Mouse (Mus musculus) kidney, embryonic 15.5 days (tissue): Measurements from ENCODE around the gene AW822073. TPM values are rescaled to one million over a fixed set of nuclear protein-coding genes. Genes with fewer than 3 reads are reported as not detected.
"Not testable (repeated sequence)": the region's sequence is repeated elsewhere in the genome, so short reads cannot be mapped to it uniquely, and the experiment has no call there.

Source experiments
- ATAC-seq: fragments of 200-750 bp; cut with Nextera tagmentation; replicated peaks from 2 replicates; pipeline ENCODE4 v1.8.0; 2017; ENCODE audit warnings: moderate TSS enrichment; ENCODE audit not compliant: low FRiP score
- H3K27ac ChIP-seq: fragments of 300-500 bp; sonication (generic); 2 replicates; pipeline ENCODE4 v1.5.1; 2015; ENCODE audit warnings: mild to moderate bottlenecking, inconsistent platforms
- H3K27me3 ChIP-seq: fragments of 300-500 bp; sonication (generic); 2 replicates; pipeline ENCODE4 v1.6.1; 2015; ENCODE audit warnings: inconsistent platforms
- H3K36me3 ChIP-seq: fragments of 300-500 bp; sonication (generic); 2 replicates; pipeline ENCODE4 v1.6.1; 2015; ENCODE audit warnings: inconsistent platforms
- H3K4me1 ChIP-seq: fragments of 300-500 bp; sonication (generic); 2 replicates; pipeline ENCODE4 v1.6.1; 2015; ENCODE audit warnings: inconsistent platforms
- H3K4me2 ChIP-seq: fragments of 300-500 bp; sonication (generic); 2 replicates; pipeline ENCODE4 v1.6.1; 2015; ENCODE audit warnings: moderate library complexity, mild to moderate bottlenecking, inconsistent platforms
- H3K4me3 ChIP-seq: fragments of 300-500 bp; sonication (generic); replicated peaks from 2 replicates; pipeline ENCODE4 v1.5.1; 2015; ENCODE audit warnings: mild to moderate bottlenecking, inconsistent platforms
- H3K9ac ChIP-seq: fragments of 300-500 bp; sonication (generic); 2 replicates; pipeline ENCODE4 v1.6.1; 2015; ENCODE audit warnings: mild to moderate bottlenecking, inconsistent platforms
- H3K9me3 ChIP-seq: fragments of 300-500 bp; sonication (generic); replicated peaks from 2 replicates; pipeline ENCODE4 v1.6.1; 2016; ENCODE audit warnings: inconsistent platforms
- WGBS: fragments of 180-500 bp; shearing (Covaris S2); methylation state at CpG from one replicate; pipeline ENCODE4 v1.1.7; 2015; ENCODE audit warnings: mixed read lengths; 5-methylcytosine and 5-hydroxymethylcytosine counted together
- polyA plus RNA-seq: library from polyadenylated mRNA; unstranded; fragments of >200 nt; fragmentation: Nextera tagmentation; extraction: Ambion mirVana; gene quantifications from 2 replicates; pipeline ENCODE4 v1.2.1, GENCODE M21; 2015

Gene AW822073
- polyA plus RNA-seq, result not detected in 2 replicates

- ATAC-seq, H3K27me3 ChIP-seq, H3K4me3 ChIP-seq, H3K4me2 ChIP-seq, H3K4me1 ChIP-seq, H3K36me3 ChIP-seq, H3K27ac ChIP-seq, H3K9me3 ChIP-seq, H3K9ac ChIP-seq: not testable (repeated sequence)
- 87% methylated on average over 18 of the region's 18 CpGs for WGBS
These were observed at the start of gene AW822073 for GRCm38 (mm10) chr10:58224827-58225785. TSS of gene AW822073 (minus strand) at chr10:58224930.

GRCm38 (mm10) chr10:58258466-58258865, 33.7 kb upstream of the AW822073 start:
- H3K4me2 ChIP-seq, result no peak overlapping the region
- no peak overlapping the region for H3K4me3 ChIP-seq
- H3K4me1 ChIP-seq, result peaks cover 14% of the 10 kb centered on the region
- no peaks in the 10 kb centered on the region for H3K27me3 ChIP-seq
- ATAC-seq, result no peak
- no peaks in the 10 kb centered on the region for H3K9me3 ChIP-seq
- H3K27ac ChIP-seq, result no peak overlapping the region
- peaks cover 43% of the 10 kb centered on the region for H3K36me3 ChIP-seq
- H3K9ac ChIP-seq, result no peak overlapping the region
- 54% methylated on average over 5 of the region's 5 CpGs for WGBS

GRCm38 (mm10) chr10:58255954-58256353, 31.2 kb upstream of the AW822073 start:
- H3K9ac ChIP-seq, result peak overlapping the region; percentile 75
- WGBS, result 2% methylated on average over 4 of the region's 4 CpGs
- no peaks in the 10 kb centered on the region for H3K27me3 ChIP-seq
- H3K9me3 ChIP-seq, result no peaks in the 10 kb centered on the region
- H3K4me2 ChIP-seq, result peak overlapping the region; percentile 59
- H3K4me3 ChIP-seq, result peak overlapping the region; percentile 83
- H3K36me3 ChIP-seq, result peaks cover 27% of the 10 kb centered on the region
- peak overlapping the region; percentile 52; the same call in 1 of the 2 replicates for H3K27ac ChIP-seq
- peaks cover 14% of the 10 kb centered on the region for H3K4me1 ChIP-seq
- no peak for ATAC-seq

GRCm38 (mm10) chr10:58255213-58255892, 30.6 kb upstream of the AW822073 start, which contains the start of gene Gcc2:
TSS of gene Gcc2 (plus strand) at chr10:58255497.
- under 1% methylated on average over 57 of the region's 58 CpGs for WGBS

GRCm38 (mm10) chr10:58254635-58255175, 30.0 kb upstream of the AW822073 start:
- ATAC-seq, result peak; percentile 16; the same call in 1 of the 2 replicates
- Histone ChIP-seq H3K36me3 (peaks cover 16% of the 10 kb centered on the region), H3K4me3 (peak overlapping the region; percentile 83), H3K9ac (peak overlapping the region; percentile 75; the same call in 1 of the 2 replicates), H3K9me3 (no peaks in the 10 kb centered on the region), H3K4me1 (peaks cover 14% of the 10 kb centered on the region), H3K27ac (no peak overlapping the region), H3K27me3 (no peaks in the 10 kb centered on the region), H3K4me2 (peak overlapping the region; percentile 59)
- 37% methylated on average over 6 of the region's 6 CpGs for WGBS

More at GRCm38 (mm10) chr10:58255213-58255892, 30.6 kb upstream of the AW822073 start, which contains the start of gene Gcc2:
- peak within 1 kb of the TSS; percentile 59 for H3K4me2 ChIP-seq
- ATAC-seq, result peak; percentile 99
- no peaks in the 10 kb centered on the region for H3K27me3 ChIP-seq
- peak within 1 kb of the TSS; percentile 82 for H3K27ac ChIP-seq
- H3K4me3 ChIP-seq, result peak within 1 kb of the TSS; percentile 83
- no peaks in the 10 kb centered on the region for H3K9me3 ChIP-seq
- H3K9ac ChIP-seq, result peak within 1 kb of the TSS; percentile 75
- H3K4me1 ChIP-seq, result peaks cover 14% of the 10 kb centered on the region
- peaks cover 23% of the 10 kb centered on the region for H3K36me3 ChIP-seq

GRCm38 (mm10) chr10:58249535-58249934, 24.8 kb upstream of the AW822073 start:
- H3K36me3 ChIP-seq, result no peaks in the 10 kb centered on the region
- H3K4me3 ChIP-seq, result no peak overlapping the region
- no peak overlapping the region for H3K4me2 ChIP-seq
- 20% methylated on average over 1 of the region's 1 CpGs for WGBS
- no peak overlapping the region for H3K9ac ChIP-seq
- no peak for ATAC-seq
- H3K27me3 ChIP-seq, result no peaks in the 10 kb centered on the region
- peaks cover under 1% of the 10 kb centered on the region; the same call in 1 of the 2 replicates for H3K4me1 ChIP-seq
- no peak overlapping the region for H3K27ac ChIP-seq
- H3K9me3 ChIP-seq, result no peaks in the 10 kb centered on the region

GRCm38 (mm10) chr10:58238984-58239740, 14.4 kb upstream of the AW822073 start:
- not testable (repeated sequence) for H3K9me3 ChIP-seq, H3K36me3 ChIP-seq, H3K4me2 ChIP-seq, H3K27me3 ChIP-seq, H3K9ac ChIP-seq, H3K4me3 ChIP-seq, H3K27ac ChIP-seq, H3K4me1 ChIP-seq
- WGBS, result 87% methylated on average over 8 of the region's 8 CpGs
- peak; percentile 89 for ATAC-seq

- Histone ChIP-seq H3K27ac (no peak within 1 kb of the TSS), H3K9me3 (peaks cover 15% of the 10 kb centered on the region), H3K4me1 (no peaks in the 10 kb centered on the region), H3K4me2 (no peak within 1 kb of the TSS), H3K27me3 (no peaks in the 10 kb centered on the region), H3K9ac (no peak within 1 kb of the TSS), H3K4me3 (no peak within 1 kb of the TSS), H3K36me3 (no peaks in the 10 kb centered on the region)
- ATAC-seq, result no peak
- WGBS, result 88% methylated on average over 10 of the region's 10 CpGs
These were observed 11.9 kb upstream of the AW822073 start, which contains the start of gene Gm4981 for GRCm38 (mm10) chr10:58236613-58237012. TSS of gene Gm4981 (minus strand) at chr10:58236701.

- not testable (repeated sequence) for H3K4me3 ChIP-seq, H3K27me3 ChIP-seq, H3K4me2 ChIP-seq, H3K4me1 ChIP-seq, ATAC-seq, H3K27ac ChIP-seq, H3K36me3 ChIP-seq, H3K9ac ChIP-seq
- 82% methylated on average over 4 of the region's 4 CpGs for WGBS
- peaks cover 19% of the 10 kb centered on the region for H3K9me3 ChIP-seq
These were observed 10.3 kb upstream of the AW822073 start for GRCm38 (mm10) chr10:58234985-58235384.

- H3K27ac ChIP-seq, H3K36me3 ChIP-seq, H3K27me3 ChIP-seq, H3K4me1 ChIP-seq, ATAC-seq, H3K9ac ChIP-seq, H3K4me3 ChIP-seq, H3K4me2 ChIP-seq: not testable (repeated sequence)
- H3K9me3 ChIP-seq, result peaks cover 16% of the 10 kb centered on the region
These were observed 9.0 kb upstream of the AW822073 start for GRCm38 (mm10) chr10:58233740-58234121.

GRCm38 (mm10) chr10:58233054-58233739, 8.5 kb upstream of the AW822073 start:
- not testable (repeated sequence) for H3K27ac ChIP-seq, H3K27me3 ChIP-seq, H3K4me2 ChIP-seq, H3K4me1 ChIP-seq, H3K4me3 ChIP-seq, H3K36me3 ChIP-seq, H3K9ac ChIP-seq
- peak; percentile 54 for ATAC-seq
- WGBS, result 80% methylated on average over 10 of the region's 10 CpGs
- H3K9me3 ChIP-seq, result peaks cover 16% of the 10 kb centered on the region
